Mouse (Mus musculus): Measurements from ENCODE around the gene Traip.

The Traip gene

DNA sequence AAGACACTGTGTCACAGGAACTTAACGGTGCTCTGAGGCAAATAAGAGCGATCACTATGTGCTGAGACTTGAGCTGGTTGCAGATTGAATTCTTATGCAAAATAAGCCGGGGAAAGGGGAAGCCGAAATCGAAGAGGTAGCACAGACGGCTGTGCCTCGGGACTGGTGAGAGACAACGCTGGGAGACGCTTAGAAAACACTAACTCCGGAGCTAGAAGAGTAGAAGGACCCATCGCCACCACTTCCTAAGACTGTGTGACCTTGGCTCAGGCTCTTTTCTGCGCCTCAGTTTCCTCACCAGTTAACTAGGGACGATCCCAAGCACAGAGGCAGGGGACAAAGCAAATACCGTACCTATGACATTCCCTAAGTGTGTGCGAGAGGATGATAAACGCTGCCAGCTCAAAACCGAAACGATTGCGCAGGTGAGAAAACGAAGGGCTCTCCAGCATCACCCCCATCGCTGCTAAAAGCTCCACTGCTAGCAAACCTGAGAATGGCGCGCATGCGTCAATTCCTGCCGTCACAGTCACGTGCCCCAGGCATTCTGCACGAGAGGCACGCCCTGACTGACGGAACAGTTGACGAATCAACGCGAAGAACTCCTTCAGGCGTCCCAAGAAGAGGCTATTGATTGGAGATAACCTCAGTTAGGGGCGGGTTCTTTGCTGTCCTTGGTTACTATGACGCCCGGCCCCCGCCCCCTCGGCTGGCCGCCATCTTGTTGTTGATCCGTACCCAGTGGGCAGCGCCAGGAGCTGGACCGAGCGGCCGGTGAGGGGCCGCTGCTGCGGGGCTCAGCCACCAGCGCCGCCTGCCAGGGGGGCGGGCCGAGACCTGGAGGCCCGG is 52.2 kb downstream of the Traip start, which contains the start of gene Ip6k1:
TSS of gene Ip6k1 (plus strand) at position 580 of the 849 bp plus-strand sequence.
- peak; percentile 100 for DNase-seq (ENCODE audit: low read depth, low spot score)

DNA sequence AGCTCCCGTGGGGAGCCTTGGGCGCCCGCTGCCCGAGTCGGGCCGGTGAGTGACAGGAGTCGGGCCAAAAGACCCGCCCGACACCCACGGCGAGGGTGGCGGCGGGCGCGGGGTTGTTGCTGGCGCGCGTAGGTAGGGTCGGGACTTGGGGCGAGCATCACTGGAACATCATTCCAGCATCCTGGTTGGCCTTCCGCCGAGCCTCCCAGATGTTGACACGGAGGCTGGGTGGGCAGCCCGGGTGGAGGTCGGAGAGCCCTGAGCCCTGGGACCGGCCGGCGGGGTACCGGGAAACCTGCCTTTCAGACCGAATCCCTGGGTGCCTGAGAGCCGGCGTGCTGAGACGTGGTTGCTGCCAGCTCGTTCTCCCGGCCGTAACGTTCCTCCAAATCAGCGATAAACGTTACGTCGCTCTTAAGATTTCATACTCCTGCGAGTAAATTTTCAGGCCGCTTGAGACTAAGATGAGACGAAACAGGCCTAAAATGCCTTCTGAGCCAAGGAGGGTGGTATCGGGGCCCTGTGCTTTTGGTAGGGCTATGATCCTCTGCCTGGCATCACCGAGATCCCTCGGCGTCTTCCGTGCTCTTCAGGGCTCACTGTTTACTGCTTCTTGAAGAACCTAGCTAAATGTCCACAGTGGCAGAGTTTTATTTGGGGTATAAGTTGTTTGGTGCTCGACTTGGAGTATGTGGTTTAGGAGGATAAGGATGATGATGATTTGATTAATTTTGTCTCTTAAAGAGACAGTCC is 53.0 kb downstream of the Traip start:
- DNase-seq (ENCODE audit: low read depth, low spot score): peak; percentile 49

DNA sequence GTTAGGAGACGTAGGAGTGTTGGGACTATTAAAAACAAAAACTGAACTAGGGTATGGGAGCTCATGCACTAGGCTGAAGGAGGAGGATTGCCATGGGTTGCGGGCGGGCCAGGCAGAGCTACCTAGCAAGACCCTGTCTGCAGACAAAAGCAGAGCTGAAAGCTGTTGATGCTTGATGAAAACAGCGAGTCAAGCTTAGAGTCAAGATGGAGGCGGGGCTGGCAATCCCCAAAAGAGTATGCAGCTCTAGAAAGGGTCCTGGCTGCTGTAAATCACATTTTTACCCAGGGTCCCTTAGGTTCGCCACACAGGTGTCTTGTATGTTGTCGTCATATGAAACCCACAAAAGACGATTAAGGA is 53.6 kb downstream of the Traip start:
- DNase-seq (ENCODE audit: low read depth, low spot score): peak; percentile 42

DNA sequence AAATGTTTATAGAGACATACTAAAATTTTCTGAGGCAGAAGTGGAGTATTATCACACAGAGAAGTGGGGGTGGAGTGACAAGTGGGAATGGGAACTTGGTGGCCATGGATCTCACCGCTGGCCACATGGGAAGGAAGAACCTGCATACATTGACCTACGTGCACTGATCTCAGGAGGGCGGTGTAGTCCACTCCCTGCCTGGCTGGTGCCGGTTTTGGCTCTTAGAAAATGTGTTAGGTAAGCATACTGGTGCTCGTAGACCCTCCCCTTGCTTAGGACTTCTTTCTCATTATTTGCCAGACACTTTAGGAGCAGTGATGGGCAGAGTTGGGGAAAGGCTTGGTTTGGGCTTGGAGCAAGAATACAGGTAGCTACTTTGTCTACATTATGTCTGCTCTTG is 58.1 kb downstream of the Traip start:
- DNase-seq (ENCODE audit: low read depth, low spot score): no peak

DNA sequence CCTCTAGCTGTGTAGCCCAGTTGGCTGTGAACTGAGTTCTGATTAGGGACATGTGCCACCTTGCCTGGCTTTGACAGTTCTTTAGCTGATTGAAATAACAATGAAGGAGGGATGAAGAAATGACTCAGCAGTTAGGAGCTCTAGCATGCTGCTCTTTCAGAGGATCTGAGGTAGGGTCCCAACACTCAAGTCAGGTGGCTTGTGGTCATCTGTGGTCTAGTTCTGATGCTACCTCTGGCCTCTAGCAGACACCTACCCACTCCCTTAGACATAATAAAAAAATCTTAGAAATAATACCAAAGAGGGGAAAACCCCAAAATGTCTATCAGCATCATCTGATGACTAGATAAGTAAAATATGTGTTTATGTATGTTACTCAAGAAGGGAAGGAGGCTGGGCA is 60.4 kb downstream of the Traip start:
- DNase-seq (ENCODE audit: low read depth, low spot score): peak; percentile 42

DNA sequence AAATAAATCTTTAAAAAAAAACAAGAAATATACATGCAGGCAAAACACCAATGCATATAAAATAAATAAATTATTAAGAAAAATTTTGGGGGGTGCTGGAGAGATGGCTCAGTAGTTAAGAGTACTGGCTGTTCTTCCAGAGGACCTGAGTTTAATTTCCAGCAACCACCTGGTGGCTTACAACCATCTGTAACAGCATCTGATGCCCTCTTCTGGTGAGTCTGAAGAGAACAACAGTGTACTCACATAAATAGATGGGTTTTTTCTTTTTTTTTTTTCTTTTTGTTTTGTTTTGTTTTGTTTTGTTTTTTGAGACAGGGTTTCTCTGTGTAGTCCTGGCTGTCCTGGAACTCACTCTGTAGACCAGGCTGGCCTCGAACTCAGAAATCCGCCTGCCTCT is 63.6 kb downstream of the Traip start:
- peak; percentile 21 for DNase-seq (ENCODE audit: low read depth, low spot score)

DNA sequence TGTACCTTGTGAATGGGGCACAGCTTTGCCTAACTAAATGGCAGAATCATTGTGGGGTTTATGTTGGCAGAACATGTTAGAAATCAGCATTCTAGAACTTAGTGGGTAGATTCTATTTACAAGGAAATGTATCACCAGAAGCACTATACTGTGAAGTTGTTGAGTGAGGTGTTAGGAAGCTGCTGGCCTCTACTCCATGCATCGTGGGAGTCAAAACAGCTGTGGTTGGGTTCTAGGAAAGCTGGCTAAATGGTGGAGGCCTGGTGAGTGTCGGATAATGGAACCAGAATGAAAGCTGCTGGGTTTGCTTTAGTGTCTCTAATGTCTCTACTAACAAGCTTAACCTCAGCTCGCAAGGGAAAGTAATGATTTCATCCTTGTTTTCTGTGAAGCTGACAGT is 67.2 kb downstream of the Traip start:
- DNase-seq (ENCODE audit: low read depth, low spot score): no peak

DNA sequence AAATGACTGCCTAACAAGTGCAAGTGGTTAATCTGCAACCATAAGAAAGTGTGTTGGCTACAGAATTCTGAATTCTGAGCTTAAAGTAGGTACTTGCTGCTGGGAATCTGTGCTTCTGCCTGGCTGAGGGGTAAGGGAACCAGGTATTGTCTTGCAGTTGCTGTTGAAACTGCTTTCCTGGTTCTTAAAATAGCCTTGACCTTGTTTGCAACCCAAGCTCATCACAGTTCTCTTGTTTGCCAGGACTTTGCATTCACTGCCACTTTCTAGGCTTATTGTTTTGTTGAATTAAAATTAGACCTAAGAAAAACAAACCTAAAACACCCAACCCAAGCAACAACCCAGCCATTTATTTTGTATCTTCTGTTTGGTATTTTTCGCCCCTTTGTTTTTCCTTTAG is 70.8 kb downstream of the Traip start:
- no peak for DNase-seq (ENCODE audit: low read depth, low spot score)
